Mouse (Mus musculus) liver, embryonic 14.5 days (tissue): ENCODE data around the gene Gm45194. TPM values are rescaled to one million over a fixed set of nuclear protein-coding genes. Genes with fewer than 3 reads are reported as not detected.

Experiments used
- ATAC-seq: fragments of 200-750 bp; cut with Nextera tagmentation; 2 replicates; pipeline ENCODE4 v1.8.0; 2017; ENCODE audit warnings: moderate number of reproducible peaks, mild to moderate bottlenecking, moderate library complexity; ENCODE audit not compliant: insufficient read depth
- DNase-seq, 3 experiments: peaks; one replicate each; pipeline ENCODE4 v3.0.0-alpha.2; 2012 to 2013; ENCODE audit warnings: low read depth in 3 of 3, low spot score in 3 of 3
- H3K27ac ChIP-seq: fragments of 300-500 bp; sonication (generic); 2 replicates; pipeline ENCODE4 v1.5.1; 2014; ENCODE audit warnings: moderate library complexity, mild to moderate bottlenecking, control low read depth, inconsistent platforms
- H3K27me3 ChIP-seq: fragments of 300-500 bp; sonication (generic); 2 replicates; pipeline ENCODE4 v1.6.1; 2014; ENCODE audit warnings: mild to moderate bottlenecking, low read length, moderate library complexity; ENCODE audit not compliant: control insufficient read depth, insufficient read depth
- H3K36me3 ChIP-seq: fragments of 300-500 bp; sonication (generic); replicated peaks from 2 replicates; pipeline ENCODE4 v1.6.1; 2014; ENCODE audit warnings: low read depth; ENCODE audit not compliant: control insufficient read depth, insufficient read depth
- H3K4me1 ChIP-seq, 2 experiments: fragments of 200-500 bp in 1 of 2; fragments of 300-500 bp in 1 of 2; sonication (generic) in 1 of 2; replicated peaks; 2 replicates each; pipeline ENCODE4 v1.6.1; 2012 to 2014; ENCODE audit warnings: antibody characterized with exemption in 1 of 2, inconsistent platforms in 1 of 2, low read length in 1 of 2; ENCODE audit not compliant: control insufficient read depth in 2 of 2, insufficient read depth in 2 of 2
- H3K4me2 ChIP-seq: fragments of 300-500 bp; sonication (generic); 2 replicates; pipeline ENCODE4 v1.6.1; 2014; ENCODE audit warnings: low read depth, mild to moderate bottlenecking, control low read depth, moderate library complexity
- H3K4me3 ChIP-seq, 2 experiments: fragments of 200-500 bp in 1 of 2; fragments of 300-500 bp in 1 of 2; sonication (generic) in 1 of 2; 2 replicates each; pipeline ENCODE4 v1.5.1; 2012 to 2014; ENCODE audit warnings: low read depth in 2 of 2, low read length in 2 of 2, mild to moderate bottlenecking in 2 of 2, control low read depth in 1 of 2, inconsistent platforms in 1 of 2, moderate library complexity in 1 of 2; ENCODE audit not compliant: insufficient read depth in 1 of 2
- H3K9ac ChIP-seq: fragments of 300-500 bp; sonication (generic); replicated peaks from 2 replicates; pipeline ENCODE4 v1.6.1; 2014; ENCODE audit warnings: mild to moderate bottlenecking, control low read depth, moderate library complexity
- H3K9me3 ChIP-seq: fragments of 300-500 bp; sonication (generic); 2 replicates; pipeline ENCODE4 v1.6.1; 2016; ENCODE audit warnings: low read length, mixed read lengths; ENCODE audit not compliant: control insufficient read depth
- CTCF ChIP-seq: IDR thresholded peaks from 2 replicates; pipeline ENCODE4 v1.5.1; 2016; ENCODE audit warnings: antibody characterized with exemption, low read depth, control low read depth
- EP300 ChIP-seq: IDR thresholded peaks from 2 replicates; pipeline ENCODE4 v1.6.1; 2016; ENCODE audit warnings: antibody characterized with exemption, low read depth
- WGBS: fragments of 180-500 bp; shearing (Covaris S2); extraction: QIAGEN DNeasy Blood & Tissue Kit; methylation state at CpG from one replicate; pipeline ENCODE4 v1.1.7; 2014; ENCODE audit not compliant: insufficient replicate concordance; 5-methylcytosine and 5-hydroxymethylcytosine counted together
- polyA plus RNA-seq, 2 experiments: library from polyadenylated mRNA; depleted of rRNA in 1 of 2; stranded (reverse) in 1 of 2; unstranded in 1 of 2; fragments of >200 nt; fragmentation: Nextera tagmentation in 1 of 2; extraction: Ambion mirVana in 1 of 2; gene quantifications; 2 replicates each; pipeline versions ENCODE4 v1.2.1 to v1.2.3; 2012 to 2014

The Gm45194 gene
- polyA plus RNA-seq, 2 experiments: 0.56 TPM; not detected in 1

DNA sequence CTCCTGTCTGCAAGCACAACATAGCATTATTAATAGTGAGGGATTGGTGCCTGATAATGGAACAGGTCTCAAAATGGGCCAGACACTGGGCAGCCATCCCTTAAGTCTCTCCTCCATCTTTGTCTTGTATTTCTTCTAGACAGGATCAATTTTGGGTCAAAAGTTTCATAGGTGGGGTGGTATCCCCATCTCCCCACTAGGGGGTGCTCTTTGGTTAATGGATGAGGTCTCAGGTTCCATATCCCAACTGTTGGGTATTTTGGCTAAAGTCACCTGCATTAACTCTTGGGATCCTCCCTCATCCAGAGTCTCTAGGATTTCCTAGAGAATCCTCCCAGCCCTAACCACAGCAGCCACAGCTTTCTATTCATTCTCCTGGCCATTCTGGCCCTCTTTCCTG, 26.2 kb downstream of the Gm45194 start:
- ATAC-seq: no peak
- no peak for TF ChIP-seq CTCF
- H3K9ac ChIP-seq: no peak overlapping the region

DNA sequence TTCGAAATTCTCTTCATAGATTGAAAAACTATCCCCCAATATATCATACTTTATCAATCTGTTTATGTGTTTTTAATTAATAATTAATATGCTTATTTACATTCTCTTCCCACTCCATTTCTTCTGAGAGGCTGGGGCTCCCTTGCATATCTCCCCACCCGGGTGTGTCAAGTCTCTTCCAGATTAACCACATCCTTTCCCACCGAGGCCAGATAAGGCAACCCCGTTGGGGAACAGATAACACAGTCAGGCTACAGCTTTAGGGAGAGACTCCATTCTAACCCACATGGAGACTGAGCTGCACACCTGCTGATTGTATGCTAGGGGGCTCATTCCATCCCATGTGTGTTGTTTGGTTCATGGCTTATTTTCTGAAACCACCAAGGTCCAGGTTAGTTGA, 69.7 kb downstream of the Gm45194 start:
- Histone ChIP-seq H3K27ac (no peak overlapping the region), H3K4me1 (no peaks in the 10 kb centered on the region), H3K4me2 (no peak overlapping the region), H3K27me3 (no peaks in the 10 kb centered on the region), H3K9me3 (no peaks in the 10 kb centered on the region), H3K9ac (no peak overlapping the region), H3K4me3 (no peak overlapping the region), H3K36me3 (no peaks in the 10 kb centered on the region)
- DNase-seq (no peak), ATAC-seq (no peak)
- 24% methylated on average over 4 of the region's 4 CpGs for WGBS
- no peak for TF ChIP-seq EP300
- no peak for TF ChIP-seq CTCF

More for the DNA sequence above, 26.2 kb downstream of the Gm45194 start:
- Histone ChIP-seq H3K9me3 (no peaks in the 10 kb centered on the region), H3K4me1 (no peaks in the 10 kb centered on the region), H3K27ac (no peak overlapping the region), H3K4me3 (no peak overlapping the region), H3K36me3 (no peaks in the 10 kb centered on the region), H3K27me3 (no peaks in the 10 kb centered on the region), H3K4me2 (no peak overlapping the region)
- DNase-seq: no peak

DNA sequence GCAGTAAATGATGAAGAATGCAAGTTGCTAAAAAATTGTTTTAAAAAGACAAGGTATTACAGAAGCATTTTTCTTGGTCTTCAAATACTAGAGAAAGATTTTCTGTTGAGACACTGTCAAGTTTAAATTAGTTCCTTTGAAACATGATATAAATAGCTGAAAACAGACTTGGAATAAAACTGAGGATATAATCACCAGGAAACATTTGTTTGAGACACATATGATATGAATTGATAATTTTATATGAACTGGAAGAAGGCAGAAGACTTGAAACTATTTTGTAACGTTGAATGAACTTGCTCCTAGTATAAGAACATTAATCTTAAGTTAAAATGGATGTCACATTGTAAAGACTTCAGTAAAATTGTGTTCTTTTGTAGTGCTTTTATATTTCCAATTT, 108.5 kb downstream of the Gm45194 start:
- WGBS: 21% methylated on average over 1 of the region's 1 CpGs
- ATAC-seq: no peak
- H3K27me3 ChIP-seq: no peaks in the 10 kb centered on the region

DNA sequence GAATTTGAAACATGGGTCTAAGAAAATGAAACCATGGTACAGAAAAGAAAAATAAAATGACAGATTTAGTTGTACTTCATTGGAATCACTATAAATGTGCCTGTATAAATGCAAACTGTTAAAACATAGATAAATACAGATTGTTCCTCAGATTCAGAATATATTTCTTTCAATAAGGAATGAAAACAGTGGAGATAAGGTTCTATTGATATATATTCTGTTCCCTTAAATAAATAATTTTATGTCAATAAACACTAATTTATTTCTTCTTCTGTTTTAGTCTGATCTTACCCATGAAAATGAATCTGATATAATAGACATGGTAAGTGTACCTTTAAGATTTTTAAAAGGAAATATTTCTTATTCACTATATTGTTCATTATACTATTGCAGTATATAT, 119.5 kb downstream of the Gm45194 start, which contains the start of gene Tex16:
Tex16 (plus strand) TSS at position 301 of the 400 bp plus-strand sequence.
- ATAC-seq (no peak), DNase-seq (no peak)
- Histone ChIP-seq H3K9me3 (no peaks in the 10 kb centered on the region), H3K9ac (no peak within 1 kb of the TSS), H3K4me3 (no peak within 1 kb of the TSS), H3K36me3 (no peaks in the 10 kb centered on the region), H3K27ac (no peak within 1 kb of the TSS), H3K4me2 (no peak within 1 kb of the TSS), H3K27me3 (no peaks in the 10 kb centered on the region), H3K4me1 (no peaks in the 10 kb centered on the region)
- TF ChIP-seq EP300 (no peak), CTCF (no peak)

More for the DNA sequence above, 108.5 kb downstream of the Gm45194 start:
- Histone ChIP-seq H3K4me1 (no peaks in the 10 kb centered on the region), H3K4me3 (no peak overlapping the region), H3K9me3 (no peaks in the 10 kb centered on the region), H3K27ac (no peak overlapping the region), H3K36me3 (no peaks in the 10 kb centered on the region), H3K4me2 (no peak overlapping the region), H3K9ac (no peak overlapping the region)
- no peak for DNase-seq
- TF ChIP-seq CTCF: no peak
- TF ChIP-seq EP300: no peak

DNA sequence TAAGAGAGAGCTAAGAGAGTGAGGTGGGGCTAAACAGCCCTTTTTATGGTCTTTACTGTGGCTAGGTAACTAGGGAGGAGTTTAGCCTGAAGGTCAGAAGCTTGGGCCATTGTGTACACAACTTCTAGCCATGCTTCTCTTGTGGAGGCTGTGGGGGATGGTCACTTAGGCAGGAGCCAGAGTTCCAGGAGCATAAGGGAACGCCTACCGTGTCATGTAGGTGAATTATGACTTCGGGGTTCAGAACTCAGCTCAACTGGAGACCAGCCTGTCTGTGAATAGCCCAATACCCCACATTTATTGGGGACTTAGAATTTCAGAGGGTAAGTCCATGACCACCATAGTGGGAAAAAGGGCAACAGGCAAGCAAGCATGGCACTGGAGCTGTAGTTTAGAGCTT, 347.6 kb downstream of the Gm45194 start, which contains the start of gene 4933403O08Rik:
4933403O08Rik (plus strand) TSS at position 301 of the 400 bp plus-strand sequence.
- H3K36me3 ChIP-seq: no peaks in the 10 kb centered on the region
- 93% methylated on average over 3 of the region's 3 CpGs for WGBS
- no peaks in the 10 kb centered on the region for H3K27me3 ChIP-seq
- H3K4me1 ChIP-seq: no peaks in the 10 kb centered on the region
- H3K9ac ChIP-seq: no peak within 1 kb of the TSS
- TF ChIP-seq CTCF (no peak), EP300 (no peak)
- DNase-seq (no peak), ATAC-seq (no peak)
- no peaks in the 10 kb centered on the region for H3K9me3 ChIP-seq
- no peak within 1 kb of the TSS for H3K4me3 ChIP-seq
- no peak within 1 kb of the TSS for H3K4me2 ChIP-seq
- H3K27ac ChIP-seq: no peak within 1 kb of the TSS
